Mouse (Mus musculus): ENCODE measurements at regions not wholly inside any gene's neighbourhood (a gene's known extent, or its start where the extent isn't known, plus 50 kb on each side); places are given as distances from the start of the nearest gene placed in this dataset.

GRCm38 (mm10) chr4:131100093-131100795 lies 156.1 kb downstream of the Matn1 start:
- no peak for DNase-seq

DNA sequence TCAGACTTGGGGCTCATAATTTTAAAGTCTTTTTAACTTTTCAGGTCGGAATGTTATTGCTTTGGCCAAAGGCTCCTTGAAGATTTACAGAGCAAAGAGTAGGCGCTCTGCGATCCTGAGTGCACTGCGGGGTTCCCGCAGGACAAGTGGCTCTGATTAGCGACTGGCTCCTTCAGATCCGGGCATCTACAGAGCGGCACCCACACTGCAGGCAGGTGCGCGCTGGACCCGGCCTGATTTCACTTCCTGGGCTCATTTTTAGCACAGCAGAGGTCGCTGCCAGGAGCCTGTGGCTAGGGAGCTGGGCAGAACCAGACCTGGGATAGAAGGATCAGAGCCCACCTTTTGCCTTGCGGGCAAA lies 156.6 kb downstream of the Matn1 start:
- DNase-seq = no peak

DNA sequence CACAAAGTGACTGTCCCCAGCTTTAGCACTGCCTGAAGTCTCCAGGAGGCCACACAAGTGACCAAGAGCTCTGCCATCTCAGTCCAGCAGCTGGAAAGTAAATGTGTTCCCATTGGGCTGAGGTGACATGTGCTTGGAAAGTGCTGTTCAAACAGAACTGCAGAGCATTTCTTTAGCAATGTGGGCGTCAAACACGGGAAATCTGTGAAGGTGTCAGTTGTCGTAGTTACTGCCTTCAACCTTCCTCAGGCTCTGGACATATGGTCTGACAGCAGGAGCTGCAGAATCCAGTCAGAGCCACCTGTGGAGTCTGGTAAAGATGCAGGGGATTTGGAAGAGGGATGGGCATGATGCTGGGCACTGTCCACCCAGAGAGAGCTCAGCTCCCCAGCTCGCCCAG lies 158.0 kb downstream of the Matn1 start:
- DNase-seq = no peak

GRCm38 (mm10) chr4:131107127-131107857 lies 163.1 kb downstream of the Matn1 start:
- DNase-seq = no peak

DNA sequence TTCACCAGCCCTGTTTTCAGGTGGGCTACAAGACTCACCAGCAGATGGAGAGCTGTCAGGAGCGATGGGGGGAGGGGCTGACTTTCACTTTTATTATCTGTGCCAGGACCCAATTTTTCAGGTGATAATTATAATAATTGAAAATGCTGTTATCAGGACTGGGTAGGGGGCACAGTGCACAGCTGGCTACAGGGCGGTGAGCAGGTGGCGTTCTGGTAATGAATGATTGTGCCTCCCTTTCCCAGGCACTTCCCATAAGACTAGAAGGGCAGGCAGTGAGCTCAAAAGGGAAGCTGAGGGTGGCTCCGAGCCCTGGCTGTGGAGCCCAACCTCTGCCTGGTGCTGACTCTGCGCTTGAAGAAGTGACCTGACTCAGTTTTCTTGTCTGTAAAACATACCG lies 168.4 kb downstream of the Matn1 start:
- DNase-seq = no peak

DNA sequence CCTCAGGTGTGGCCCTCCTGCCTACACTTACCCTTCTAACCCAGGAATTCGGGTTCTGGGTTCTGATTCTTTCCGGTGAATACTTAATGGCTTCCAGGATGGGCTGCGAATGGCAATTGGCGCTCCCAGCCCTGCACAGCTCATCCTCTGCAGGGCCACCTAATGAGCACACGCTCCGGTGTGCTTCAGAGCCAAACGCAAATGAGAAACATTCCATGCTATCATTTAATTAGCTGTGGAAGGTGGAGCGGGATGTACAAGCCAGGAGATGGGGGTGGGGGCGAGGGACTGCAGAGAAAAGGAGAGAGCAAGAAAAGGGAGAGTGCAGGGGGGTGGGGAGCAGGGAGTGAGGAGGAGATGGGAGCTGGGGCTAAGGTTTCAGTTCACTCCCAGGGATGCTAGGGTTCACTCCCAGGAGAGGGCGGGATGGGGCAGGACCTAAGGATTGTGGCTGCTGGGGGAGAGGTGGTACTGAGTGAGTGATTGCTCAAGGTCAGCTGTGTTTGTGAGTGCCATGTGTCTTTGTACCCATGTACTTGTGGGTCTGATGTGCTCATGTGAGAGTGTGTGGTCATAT lies 169.6 kb downstream of the Matn1 start:
- no peak for DNase-seq

DNA sequence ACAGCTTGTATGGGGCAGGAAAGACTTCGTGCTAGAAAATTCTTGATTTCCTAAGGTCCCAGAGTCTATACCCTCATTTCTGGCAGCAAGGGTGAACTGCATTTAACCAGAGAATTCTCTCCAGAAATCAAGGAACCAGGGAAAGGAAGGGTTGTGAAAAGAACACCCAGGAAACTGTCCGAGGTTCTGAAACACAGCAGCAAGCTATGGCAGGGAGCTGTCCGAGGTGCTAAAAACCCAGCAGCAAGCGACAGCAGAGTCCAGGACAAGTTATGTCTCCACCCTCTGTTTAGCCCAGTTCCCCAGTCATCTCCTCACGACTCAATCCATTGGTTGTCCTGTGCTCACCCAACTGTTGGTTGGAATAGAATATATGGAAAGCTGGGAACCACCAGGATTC lies 171.1 kb downstream of the Matn1 start:
- peak; percentile 76 for DNase-seq

DNA sequence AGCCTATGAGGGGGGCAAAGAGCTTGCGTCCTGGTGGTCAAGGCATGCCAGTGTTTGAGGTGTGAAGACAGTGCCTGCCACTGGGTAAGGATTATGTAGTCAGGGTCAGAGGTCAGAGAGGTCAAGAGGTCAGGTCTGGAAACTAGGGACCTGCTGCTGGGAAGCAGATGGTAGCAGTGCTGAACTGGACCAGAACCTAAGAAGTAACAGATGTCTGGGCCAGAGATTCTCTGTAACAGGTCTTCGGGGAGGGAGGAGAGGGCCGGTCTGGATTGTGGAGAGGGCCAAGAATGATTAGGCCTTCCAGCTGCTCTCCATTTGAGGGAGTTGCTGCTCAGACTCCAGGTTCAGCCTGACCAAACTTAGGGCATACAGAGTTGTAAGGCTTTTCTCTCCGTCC lies 174.4 kb downstream of the Matn1 start:
- DNase-seq = no peak

DNA sequence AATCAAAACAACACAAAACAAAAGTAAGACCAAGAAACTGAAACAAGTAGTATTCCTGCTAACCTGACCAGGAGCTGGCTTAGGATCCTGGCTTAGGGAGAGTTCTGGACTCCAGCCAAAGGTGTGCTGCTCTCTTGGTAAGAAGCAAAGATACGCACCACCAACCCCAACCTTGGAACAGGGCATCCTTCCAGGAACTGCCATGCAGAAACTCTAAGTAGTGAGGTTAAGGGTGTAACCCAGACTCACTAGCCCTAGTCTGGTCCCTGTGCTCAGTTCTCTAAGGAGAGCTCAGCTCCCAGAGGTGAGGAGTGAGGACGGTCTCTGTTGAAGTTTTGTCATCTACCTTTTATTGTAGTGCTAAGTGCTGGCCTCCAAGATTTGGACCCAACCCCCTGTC lies 175.4 kb downstream of the Matn1 start:
- DNase-seq = no peak

DNA sequence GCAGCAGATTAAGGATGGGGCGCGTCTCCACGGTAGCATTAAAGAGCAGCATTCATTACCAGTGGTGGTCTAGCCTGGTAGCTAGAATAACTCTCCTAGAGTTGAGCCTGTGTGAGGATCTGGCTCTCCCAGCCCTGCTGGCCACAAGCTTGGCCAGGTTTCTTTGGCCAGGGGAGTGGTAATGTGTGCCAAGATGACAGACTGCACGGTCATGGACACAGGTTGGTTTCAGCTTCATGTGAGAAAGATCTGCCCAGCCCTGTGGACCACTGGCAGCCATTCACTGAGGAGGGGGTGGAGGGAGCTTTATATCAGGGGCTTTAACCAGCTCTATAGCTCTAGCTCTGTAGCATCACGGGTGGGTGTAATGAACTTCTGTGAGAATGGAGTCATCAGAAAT lies 176.5 kb downstream of the Matn1 start:
- DNase-seq = no peak

GRCm38 (mm10) chr4:131125975-131126374 lies 181.8 kb downstream of the Matn1 start:
- DNase-seq = no peak

DNA sequence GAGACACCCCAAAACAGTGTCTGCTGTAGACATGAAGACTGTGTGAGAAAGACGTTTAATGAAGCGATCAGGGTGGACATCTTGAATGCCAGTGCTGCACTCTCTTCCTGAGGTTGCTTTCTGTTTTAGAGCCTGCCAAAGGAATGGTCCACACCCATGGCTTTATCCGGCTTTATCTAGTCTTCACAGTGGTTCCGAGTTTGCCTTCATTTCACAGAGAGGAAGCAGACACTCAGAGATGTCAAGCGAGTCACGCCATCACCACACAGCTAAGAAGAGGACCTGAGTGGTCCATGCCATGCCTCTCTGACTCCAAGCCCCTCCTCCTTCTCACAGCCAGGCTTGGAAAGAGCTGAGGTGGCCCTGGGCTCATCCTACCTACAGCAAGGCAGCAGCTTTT lies 182.7 kb downstream of the Matn1 start:
- no peak for DNase-seq

DNA sequence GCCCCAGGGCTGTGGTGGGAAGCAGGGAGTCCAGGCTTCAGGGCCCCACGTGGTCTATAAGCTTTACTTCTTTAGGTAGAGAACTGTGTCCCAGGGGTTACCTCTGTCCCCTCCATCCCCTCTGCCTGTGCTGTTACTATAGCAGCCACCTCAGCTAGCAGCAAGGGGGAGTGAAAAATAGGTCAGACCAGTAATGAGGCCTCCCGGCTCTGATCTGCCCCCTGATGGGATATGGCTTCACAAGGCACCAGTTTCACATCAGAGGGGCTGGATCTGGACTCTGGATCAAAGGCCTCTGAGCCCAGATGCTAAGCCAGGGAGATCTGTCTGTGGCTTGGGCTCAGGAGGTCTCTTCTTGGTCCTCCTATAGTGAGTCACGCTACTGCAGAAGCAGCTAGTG lies 184.5 kb downstream of the Matn1 start:
- DNase-seq = no peak

DNA sequence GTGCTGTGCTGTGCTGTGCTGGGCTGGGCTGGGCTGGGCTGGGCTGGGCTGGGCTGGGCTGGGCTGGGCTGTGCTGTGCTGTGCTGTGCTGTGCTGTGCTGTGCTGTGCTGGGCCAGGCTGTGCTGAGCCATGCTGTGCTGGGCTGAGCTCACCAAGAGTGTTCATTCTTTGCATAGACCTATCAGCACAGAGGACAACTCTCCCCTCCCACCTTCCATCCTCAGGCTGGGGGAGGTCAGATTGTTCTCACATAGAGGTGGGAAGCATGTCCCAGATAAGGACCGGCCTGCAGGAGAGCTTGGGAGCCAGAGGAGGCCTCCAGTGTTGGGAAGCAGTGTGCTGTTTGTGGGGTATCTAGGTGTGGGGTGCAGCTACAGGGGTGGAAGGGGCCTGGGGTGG lies 188.0 kb downstream of the Matn1 start:
- DNase-seq = no peak

DNA sequence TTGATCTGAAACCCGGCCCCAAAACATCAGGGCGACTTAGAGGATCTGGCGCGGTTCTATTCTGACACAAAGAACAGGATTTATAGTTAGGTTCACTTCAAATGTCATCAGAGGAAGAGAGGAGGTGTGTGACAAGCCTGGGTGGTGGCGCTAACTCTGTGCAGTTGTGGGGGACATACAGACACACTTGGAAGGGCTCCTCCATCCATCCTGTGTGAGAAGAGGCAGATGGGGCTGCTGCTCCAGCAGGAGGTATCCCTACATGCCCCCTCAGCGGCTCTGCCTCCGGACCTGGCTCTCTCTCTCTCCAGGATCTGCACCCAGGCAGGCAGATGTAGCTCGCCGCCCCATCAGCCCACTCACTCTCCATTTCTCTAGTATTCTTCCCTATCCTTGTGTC lies 188.6 kb downstream of the Matn1 start:
- no peak for DNase-seq

DNA sequence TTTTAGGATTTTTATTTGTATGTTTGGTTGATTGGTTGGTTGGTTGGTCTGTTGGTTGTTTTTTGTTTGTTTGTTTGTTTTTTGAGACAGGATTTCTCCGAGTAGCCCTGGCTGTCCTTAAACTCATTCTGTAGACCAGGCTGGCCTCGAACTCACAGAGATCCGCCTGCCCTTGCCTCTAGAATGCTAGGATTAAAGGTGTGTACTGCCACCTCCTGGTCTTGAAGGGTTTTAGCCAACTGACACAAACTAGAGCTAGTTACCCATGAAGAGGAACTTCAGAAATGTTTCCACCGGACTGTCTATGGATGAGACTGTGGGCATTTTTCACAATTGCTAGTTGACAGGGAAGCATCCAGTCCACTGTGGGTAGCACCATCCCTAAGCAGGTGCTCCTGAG lies 191.7 kb downstream of the Matn1 start:
- no peak for DNase-seq

DNA sequence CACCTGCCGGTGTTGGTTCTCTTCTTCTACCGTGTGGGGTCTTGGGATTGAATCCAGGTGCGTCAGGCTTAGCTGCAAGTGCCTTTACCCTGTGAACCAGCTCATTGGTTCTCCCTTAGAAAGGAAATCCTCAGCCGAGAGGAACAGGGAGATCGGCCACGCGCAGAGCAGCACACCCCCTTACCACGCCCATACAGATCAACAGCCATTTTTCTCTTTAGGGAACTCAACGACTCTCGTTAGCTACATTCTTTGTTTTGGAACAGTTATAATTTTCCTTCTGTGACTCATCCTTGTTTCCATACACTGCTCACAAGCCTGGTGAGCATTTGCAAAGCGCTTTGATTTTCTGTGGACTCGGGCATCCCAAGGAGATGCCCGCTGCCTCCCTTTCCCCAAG lies 194.7 kb downstream of the Matn1 start:
- no peak for DNase-seq

DNA sequence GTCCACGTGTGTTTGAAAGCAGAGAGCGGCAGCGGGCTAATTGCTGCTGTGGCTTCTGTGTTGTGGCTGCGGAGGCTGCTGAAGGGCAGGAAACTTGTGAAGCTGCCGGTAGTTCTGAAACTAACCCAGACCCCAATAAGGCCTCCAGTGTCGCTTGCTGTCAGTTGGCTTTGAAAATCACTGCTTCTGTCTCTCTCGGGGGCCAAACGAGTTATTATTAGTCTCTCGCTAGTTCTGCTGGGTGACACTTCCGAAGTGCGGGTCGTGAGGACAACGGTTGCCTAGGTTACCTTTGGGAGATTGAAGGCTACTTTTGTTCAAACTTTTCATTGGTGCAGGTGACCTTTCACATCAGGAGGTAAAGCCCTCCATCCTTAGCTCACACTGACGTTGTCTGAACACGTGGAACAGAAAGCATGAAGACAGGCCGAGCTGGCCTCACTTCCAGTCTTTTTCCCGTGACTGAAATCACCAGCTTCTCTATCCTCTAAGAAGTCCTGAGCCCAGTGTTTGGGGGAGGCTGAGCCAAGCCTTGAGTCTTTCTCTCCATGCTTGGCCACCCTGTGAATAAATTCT lies 197.8 kb downstream of the Matn1 start:
- no peak for DNase-seq

DNA sequence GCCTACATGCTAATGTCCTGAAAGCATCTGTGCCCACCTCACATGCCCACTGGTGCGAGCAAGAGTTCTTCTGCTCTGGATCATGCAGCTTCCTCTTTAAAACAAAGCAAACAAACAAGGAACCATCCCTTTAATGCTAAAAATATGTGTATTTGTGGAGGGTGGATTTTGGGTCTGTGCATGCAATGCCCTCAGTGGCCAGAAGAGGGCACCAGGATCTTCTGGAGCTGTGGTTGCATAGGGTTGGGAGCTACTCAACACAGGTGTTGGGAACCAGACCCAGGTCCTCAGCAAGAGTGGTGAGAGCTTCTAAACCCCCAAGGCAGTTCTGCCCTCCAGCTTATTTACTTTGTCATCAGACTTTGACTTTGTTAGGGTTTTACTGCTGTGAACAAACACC lies 201.3 kb downstream of the Matn1 start:
- peak; percentile 21 for DNase-seq

DNA sequence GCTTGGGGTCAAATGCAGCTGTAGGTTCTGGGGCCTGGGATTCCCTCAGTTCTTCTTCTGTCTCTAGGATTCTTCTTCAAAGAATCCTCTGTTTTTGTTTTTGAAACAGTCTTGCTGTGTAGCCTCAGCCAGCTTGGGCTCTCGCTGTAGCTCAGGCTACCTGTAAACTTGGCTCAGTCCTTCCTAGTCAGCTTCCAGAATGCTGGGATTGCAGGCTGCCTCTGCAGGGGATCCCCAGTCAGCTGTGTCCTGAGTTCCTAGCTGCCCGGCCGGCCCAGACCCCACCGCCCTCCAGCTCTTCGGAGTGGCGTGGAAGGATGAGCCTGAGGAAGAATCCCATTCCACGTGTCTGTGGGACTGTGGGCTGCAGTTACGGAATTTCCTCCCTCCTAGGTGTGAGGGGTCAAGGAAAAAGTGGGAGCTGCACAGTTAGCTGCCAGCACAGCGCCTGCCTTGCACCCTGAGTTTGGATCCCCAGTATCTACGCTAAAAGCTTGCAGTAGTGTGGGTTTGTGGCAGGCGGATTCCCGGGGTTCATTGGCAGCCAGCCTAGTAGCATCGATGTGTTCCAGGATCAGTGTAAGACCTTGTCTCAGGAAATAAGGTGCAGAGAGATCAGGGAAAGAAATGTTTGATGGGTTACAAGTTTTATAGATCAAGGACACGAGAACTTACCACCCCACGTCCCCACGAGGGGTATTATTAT lies 204.0 kb downstream of the Matn1 start:
- DNase-seq = no peak

DNA sequence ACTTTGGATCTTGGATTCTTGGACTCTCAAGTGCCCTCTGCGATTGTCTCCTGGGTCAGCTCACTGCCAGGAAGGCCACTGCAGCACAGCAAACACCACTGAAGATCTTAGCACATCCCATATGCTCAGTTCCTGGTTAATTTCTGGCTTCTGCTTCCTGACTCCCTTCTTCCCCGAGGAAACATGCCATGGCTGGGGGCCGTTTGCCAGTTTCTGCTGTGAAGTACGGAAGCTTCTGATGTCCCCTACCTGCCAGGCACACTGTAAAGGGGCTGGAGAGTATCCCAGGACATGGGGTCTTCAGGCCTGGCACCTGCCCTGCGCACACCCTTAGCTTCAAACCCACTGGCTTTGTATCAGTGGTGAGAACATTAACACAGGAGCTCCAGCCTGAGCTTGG lies 205.3 kb downstream of the Matn1 start:
- DNase-seq = no peak

DNA sequence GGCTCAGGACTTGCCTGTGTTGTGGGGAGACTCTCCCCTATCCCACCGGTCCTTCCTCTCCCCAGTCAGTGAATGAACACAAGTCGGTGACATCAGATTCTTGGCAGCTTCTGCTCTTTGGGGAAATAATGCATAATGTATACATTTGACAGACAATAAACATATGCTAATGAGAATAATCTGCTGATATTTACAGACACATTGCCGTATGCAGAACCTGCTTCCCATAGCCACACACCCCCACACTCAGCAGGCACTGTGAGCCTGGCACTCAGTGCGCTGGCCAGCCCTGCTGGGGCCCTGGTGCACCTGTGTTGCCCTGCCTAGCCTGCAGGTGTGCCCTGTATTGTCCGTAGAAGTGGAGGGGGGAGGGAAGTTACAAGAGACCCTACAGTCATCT lies 215.5 kb downstream of the Matn1 start:
- DNase-seq = no peak

- DNase-seq = no peak
Measured at GRCm38 (mm10) chr4:131160135-131160534, 215.9 kb downstream of the Matn1 start.

- DNase-seq = no peak
Measured at GRCm38 (mm10) chr4:131161501-131161900, 217.3 kb downstream of the Matn1 start.

All from thymus, postnatal 4 days (tissue).